Mouse (Mus musculus) kidney, postnatal 25 days (tissue): ENCODE results near the gene Mrtfa.
A peak's percentile ranks its signal among the peaks of the same experiment; 100 is the strongest.

ENCODE experiments used
- DNase-seq, 2 experiments: peaks; one replicate each; pipeline ENCODE4 v3.0.0; 2021; ENCODE audit warnings: mixed read lengths in 2 of 2

Gene Mrtfa

DNA sequence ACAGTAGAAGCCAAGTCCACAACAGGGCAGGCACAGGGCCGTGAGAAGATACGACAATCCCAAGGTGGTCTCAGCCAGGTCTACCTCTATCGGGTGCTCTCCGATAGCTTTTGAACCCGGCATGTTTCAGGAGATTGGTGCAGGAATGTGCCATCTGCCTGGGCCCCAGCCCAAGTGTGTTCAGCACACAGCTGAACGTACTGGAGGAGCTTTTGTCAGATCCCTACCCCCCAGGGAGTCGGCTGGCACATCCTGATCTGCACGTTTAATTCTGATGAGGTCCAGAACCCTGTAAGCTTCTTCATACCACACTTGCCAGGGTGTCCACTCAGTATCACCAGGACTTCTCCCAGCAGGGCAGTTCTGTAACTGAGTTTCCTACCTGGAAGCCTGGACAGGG is 127.9 kb downstream of the Mrtfa start:
- DNase-seq: peak in 1 of 2 experiments; percentile 57

DNA sequence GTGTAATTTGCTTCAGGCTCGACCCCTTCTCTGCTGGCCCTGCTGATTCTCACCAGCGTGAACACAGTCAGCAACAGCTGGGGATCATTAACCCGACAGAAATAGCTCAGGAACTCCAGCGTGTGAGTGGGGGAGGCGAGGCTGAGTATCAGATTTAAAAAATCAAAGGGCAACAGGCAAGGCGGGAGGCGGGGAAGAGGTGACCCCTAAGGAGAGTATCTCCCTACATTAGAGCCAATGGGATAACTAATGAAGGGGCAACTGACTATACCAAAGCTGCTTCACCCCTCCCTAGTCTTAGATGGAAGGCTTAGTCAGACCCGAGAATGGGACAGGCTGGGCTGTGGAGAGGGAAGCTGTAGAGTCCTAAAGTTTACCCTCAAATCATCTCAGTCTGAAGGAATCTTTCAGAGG is 128.4 kb downstream of the Mrtfa start:
- peak; percentile 77 to 79 for DNase-seq

DNA sequence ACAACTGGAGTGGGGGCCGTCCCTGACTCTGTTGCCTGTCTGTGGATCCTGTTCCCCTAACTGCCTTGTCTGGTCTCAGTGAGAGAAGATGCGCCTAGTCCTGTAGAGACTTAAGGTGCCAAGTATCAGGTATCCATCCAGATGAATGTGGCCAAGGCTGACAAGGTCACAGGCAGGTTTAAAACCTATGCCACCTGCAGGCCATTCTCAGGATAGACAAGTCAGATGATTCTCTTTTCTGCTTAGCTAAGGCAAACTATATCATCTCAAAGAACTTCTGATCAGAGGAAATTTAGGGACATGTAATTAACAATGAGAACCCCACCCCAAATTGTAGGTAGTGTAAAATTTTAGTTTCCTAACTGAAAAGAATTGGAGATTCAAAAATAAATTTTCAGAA is 129.6 kb downstream of the Mrtfa start:
- peak in 1 of 2 experiments; percentile 22 for DNase-seq

DNA sequence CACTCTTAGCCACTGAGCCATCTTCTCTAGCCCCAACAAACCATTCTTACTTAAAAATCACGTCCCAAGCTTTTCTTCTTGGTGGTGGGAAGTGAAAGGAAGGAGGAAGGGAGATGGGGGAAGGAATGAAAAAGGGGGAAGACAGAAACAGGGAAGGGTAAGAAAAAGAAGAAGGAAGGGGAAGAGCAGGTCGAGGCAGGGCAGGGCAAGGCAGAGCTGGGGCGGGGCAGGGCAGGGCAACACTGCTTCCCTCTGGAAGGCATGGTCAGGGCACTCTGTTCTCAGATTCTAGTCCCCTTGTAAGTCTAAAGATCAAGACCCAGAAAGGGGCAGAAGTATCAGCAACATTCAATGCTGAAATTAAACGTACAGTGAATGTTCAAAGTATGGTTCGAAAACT is 132.8 kb downstream of the Mrtfa start:
- DNase-seq: no peak

DNA sequence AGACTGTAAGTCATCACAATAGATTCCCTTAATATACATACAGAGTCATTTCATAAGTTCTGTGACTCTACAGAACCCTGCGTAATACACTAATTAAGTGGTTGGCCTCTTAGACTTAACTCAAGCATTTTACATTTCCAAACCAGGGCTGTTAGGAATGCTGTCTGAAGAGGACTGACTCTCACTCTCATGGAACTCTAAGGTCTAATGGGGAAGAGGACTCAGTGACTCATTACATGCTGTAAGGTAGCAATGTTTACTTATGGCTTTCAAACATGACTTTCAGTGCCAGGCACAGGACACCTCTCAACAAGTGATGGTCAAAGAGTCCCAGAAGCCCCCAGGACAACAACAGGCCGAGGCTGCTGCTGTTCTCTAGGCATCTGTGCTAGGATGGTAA is 135.1 kb downstream of the Mrtfa start:
- DNase-seq: no peak

DNA sequence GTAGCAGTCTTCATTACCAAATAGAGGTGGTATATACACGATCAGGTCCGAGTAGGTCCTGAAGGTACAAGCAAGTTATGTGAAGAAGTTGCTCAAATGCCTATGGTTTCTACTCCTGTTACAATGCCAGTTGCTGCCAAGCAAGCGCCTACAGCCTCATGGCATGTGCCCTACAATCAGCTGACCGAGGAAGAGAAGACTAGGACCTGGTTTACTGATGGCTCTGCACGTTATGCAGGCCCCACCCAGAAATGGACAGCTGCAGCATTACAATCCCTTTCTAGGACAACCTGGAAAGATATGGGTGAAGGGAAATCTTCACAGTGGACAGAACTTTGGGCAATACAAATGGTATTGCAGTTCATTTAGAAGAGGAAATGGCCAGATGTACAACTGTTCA is 138.1 kb downstream of the Mrtfa start:
- no peak for DNase-seq

- DNase-seq: no peak
Measured at GRCm38 (mm10) chr15:81050488-81050887, 140.1 kb downstream of the Mrtfa start.

DNA sequence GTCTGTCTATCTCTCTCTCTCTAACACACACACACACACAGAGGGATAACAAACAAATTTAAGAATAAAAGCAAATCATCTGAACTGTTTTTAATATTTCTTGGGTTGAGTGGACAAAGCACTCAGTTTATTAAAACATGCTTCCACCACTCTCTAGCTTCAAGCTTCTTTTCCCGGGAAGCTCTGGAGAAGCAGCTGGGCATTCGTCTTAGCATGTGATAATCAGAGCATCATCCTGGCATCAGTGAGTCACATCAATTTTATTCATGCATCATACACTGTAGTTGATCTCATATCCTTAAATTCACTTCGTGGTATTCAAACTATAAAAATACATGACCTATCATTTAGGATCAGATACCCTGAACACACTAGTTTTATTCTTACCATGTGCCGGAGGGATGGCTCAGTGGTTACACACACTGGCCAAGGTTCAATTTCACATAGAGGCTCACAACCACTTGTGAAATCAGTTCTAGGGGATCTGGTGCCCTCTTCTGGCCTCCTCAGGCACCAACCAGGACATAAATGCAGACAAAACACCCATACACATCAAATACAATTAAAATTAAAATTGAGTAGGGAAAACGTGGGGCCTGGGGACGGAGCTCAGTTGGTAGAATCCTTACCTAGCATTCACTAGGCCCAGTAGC is 141.0 kb downstream of the Mrtfa start:
- peak in 1 of 2 experiments; percentile 46 for DNase-seq

DNA sequence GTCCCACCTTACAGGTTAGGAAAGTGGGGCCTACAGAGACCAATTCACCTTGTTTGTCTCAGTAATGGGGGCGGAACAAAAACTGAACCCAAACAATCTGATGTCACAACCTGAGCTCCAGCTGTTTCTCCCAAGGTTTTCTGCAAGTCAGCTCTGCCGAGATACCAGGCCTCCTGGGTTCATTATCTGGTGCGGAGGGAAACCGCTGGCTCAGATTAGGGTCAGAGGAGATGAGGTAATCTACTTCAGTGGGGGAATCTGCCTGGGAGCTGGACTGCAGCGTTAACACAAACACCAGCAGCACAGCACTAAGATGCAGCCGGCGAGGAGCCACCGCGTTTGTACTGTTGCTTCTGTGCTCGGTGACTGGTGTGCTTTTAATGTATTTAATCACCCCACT is 143.1 kb downstream of the Mrtfa start:
- DNase-seq: no peak

GRCm38 (mm10) chr15:81046061-81046460 is 144.5 kb downstream of the Mrtfa start:
- DNase-seq: no peak

GRCm38 (mm10) chr15:81045336-81045735 is 145.2 kb downstream of the Mrtfa start:
- no peak for DNase-seq

DNA sequence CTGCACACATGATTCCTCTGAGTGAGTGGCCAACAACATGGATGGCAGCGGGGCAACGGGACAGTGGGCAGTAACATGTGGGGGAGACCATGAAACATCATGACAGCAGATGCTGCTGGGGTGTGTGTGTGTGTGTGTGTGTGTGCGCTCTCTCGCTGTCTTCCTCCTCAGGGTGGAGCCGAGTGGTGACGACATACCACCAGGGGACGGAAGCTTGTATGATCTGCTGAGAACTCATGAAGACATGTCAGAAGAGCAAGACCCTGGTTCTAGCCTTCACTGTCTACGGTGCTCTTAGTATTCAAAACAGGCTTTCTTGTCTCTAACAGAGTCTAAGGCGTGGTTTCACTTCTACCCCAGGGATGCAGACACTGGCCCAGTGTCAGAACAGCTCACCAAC is 146.1 kb downstream of the Mrtfa start:
- DNase-seq: no peak

DNA sequence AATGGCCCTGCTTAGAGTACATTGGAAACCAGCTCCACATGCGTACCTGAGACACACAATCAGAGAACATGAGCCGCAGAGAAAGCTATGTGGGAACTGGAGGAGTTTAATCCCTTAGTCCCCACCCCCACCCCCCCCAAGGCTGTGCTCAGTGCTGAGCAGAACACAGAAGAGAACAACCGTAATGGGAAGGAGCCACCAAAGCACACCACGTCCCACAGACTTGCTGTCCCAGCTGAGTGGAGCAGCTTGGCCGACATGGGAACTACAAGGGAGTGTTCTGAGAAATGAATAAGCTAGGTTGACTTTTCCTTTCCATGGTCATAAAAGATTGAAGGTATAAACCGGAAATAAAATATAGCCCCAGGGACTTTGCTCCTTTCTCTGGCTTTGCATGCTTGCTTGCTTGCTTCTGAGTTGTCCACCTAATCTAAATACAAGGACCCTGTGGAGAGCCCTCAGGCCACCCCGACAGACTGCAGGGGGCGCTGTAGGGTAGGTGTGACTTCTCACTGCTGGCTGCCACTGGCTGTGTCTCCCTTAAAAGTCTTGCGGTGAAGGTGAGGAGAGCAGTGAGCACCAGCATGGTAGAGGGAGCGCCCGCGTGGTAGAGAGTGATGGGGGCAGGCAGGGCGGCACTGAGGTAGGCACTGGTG is 148.2 kb downstream of the Mrtfa start:
- DNase-seq: peak; percentile 62 to 63

GRCm38 (mm10) chr15:81041767-81042166 is 148.8 kb downstream of the Mrtfa start:
- DNase-seq: no peak

GRCm38 (mm10) chr15:81038419-81038818 is 152.1 kb downstream of the Mrtfa start:
- DNase-seq: no peak

DNA sequence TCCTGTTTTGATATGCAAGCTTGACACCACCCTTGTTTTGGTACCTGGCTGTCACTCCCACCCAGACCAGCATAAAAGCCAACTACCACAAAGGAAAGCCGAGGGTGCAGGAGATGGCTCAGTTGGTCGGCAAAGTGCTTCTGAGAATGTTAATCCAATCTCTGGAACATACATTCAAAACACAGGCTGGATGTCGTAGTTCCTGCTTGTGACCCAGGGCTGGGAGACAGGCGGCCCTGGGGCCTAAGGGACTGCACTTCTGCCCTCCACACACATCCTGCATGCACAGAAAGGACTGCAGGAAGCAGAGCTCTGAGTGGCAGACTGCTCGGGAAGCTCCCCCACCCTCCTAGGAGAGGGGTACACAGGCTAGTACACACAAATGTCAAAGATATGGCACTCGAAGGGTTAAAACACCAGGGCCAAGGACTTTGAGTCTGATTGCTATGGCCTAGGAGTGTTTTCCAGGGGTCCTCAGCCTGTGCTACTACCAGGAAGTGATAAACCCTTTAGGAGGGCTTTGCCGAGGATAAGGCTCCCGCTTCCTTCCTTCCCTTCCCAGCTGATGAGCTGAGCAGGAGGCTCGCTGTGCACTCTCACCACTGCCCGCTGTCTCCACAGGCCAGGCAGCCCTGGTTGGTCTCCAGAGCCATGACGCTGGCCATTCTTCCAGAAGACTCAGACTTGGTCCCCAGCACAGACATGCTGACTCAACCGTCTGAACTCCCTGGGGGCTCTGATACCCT is 155.0 kb downstream of the Mrtfa start:
- DNase-seq: no peak

- no peak for DNase-seq
Measured at GRCm38 (mm10) chr15:81034119-81034518, 156.4 kb downstream of the Mrtfa start.

- DNase-seq: no peak
Measured at GRCm38 (mm10) chr15:81032941-81033629, 157.5 kb downstream of the Mrtfa start.

- DNase-seq: no peak
Measured at GRCm38 (mm10) chr15:81031611-81032010, 158.9 kb downstream of the Mrtfa start.

- peak; percentile 50 to 81 for DNase-seq
Measured at GRCm38 (mm10) chr15:81030891-81031425, 159.6 kb downstream of the Mrtfa start.

DNA sequence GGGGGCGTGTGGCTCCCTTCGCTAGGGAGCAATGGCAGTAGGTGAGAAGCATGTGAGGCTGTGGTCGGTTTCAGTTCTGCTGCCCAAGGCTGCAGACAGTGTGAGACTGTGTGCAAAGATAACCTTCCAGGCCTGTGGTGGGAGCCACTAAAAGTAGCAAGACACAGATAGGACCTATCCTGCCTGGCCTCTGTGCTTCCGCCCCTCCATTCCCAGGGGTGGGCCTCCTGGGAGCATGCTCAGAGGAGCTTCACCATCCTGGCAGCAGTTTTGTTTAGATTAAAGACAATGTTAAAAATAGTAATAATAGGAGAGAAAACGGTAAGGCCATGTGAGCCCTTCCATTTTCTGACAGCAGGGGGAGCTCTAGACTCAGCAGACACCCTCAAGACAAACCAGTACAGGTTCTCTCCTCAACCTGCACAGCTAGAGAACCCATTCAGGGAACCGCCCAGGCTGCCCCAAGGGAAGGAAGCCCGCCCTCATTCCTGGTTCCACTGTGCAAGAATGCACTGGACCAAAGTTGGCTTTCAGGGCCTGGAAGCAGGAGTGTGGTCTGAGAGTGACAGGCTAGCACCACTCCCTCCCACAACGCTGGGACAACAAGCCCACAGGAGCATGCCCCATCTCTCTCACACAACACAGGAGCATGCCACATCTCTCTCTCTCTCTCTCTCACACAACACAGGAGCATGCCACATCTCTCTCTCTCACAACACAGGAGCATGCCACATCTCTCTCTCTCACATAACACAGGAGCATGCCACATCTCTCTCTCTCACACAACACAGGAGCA is 163.0 kb downstream of the Mrtfa start:
- peak; percentile 79 to 89 for DNase-seq

GRCm38 (mm10) chr15:81026901-81027300 is 163.7 kb downstream of the Mrtfa start:
- DNase-seq: no peak
